Mouse (Mus musculus): ENCODE data around the gene Thrb. TPM values are rescaled to one million over a fixed set of nuclear protein-coding genes. Genes with fewer than 3 reads are reported as not detected.

The Thrb gene
- total and polyA plus RNA-seq, 2 experiments from 2014 or later = 2.1 to 8.9 TPM

DNA sequence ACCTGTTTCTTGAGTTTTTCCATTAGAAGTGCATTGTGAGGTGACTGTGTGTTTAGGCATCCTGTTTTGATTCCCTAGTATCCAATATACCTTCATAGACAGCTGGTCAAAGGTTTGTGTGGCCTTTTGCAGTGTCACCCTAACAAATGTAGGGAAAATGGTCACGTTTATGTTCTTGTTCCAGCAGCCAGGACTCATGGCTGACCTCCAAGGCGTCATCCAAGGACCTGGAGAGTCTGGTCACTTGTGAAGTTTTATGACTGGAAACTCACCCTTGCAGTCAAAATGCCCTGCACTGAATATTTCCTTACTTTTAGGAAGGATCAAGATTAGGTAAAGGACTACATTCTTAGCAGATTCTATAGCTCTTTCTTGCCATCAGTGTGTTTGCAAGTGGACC is 114.3 kb downstream of the Thrb start:
- H3K4me1 ChIP-seq (ENCODE audit: insufficient read depth, low read length) = no peaks in the 10 kb centered on the region
- no peak for DNase-seq (ENCODE audit: low spot score)
- H3K4me2 ChIP-seq (ENCODE audit: low read depth, low read length, poor library complexity, severe bottlenecking) = no peak overlapping the region
- no peak overlapping the region for H3K4me3 ChIP-seq (ENCODE audit: low read depth, low read length)
- no peak overlapping the region for H3K9ac ChIP-seq (replicated peaks; ENCODE audit: low read length, poor library complexity, severe bottlenecking)
- no peaks in the 10 kb centered on the region for H3K36me3 ChIP-seq (ENCODE audit: insufficient read depth, low read length)
- no peaks in the 10 kb centered on the region for H3K27me3 ChIP-seq (ENCODE audit: insufficient read depth, low read length)
- WGBS = 85% methylated on average over 2 of the region's 2 CpGs
- H3K27ac ChIP-seq (ENCODE audit: low read depth, low read length) = no peak overlapping the region
- ATAC-seq (ENCODE audit: low FRiP score) = no peak
- no peak for TF ChIP-seq CTCF (IDR thresholded peaks at IDR 0.05)
- H3K9me3 ChIP-seq (ENCODE audit: low read length) = no peaks in the 10 kb centered on the region

DNA sequence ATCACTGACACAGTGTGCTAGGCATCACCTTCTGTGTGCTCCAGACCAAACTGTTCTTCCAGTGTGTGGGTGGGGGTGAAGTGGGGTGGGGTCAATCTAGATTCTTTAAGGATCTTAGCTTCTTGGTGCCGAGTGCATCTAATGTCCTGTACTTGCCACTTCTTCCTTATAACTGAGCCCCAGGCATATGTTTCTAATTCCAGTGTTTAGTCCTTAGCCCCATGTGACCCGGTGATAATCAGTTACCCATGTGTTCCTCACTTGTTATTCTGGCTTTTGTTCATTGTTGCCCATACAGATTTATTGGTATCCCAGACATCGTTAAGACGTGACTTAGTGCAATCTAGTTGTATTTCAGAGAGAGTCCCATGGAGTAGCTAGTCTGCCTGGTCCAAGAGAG is 121.9 kb downstream of the Thrb start:
- DNase-seq (ENCODE audit: low spot score) (no peak), ATAC-seq (ENCODE audit: low FRiP score) (no peak)
- 82% methylated on average over 4 of the region's 4 CpGs for WGBS
- H3K4me3 ChIP-seq (ENCODE audit: low read depth, low read length) = no peak overlapping the region
- no peaks in the 10 kb centered on the region for H3K36me3 ChIP-seq (ENCODE audit: insufficient read depth, low read length)
- no peaks in the 10 kb centered on the region for H3K4me1 ChIP-seq (ENCODE audit: insufficient read depth, low read length)
- TF ChIP-seq CTCF (IDR thresholded peaks at IDR 0.05) = no peak
- no peaks in the 10 kb centered on the region for H3K9me3 ChIP-seq (ENCODE audit: low read length)
- no peak overlapping the region for H3K9ac ChIP-seq (replicated peaks; ENCODE audit: low read length, poor library complexity, severe bottlenecking)
- no peak overlapping the region for H3K27ac ChIP-seq (ENCODE audit: low read depth, low read length)
- H3K27me3 ChIP-seq (ENCODE audit: insufficient read depth, low read length) = no peaks in the 10 kb centered on the region
- H3K4me2 ChIP-seq (ENCODE audit: low read depth, low read length, poor library complexity, severe bottlenecking) = no peak overlapping the region

DNA sequence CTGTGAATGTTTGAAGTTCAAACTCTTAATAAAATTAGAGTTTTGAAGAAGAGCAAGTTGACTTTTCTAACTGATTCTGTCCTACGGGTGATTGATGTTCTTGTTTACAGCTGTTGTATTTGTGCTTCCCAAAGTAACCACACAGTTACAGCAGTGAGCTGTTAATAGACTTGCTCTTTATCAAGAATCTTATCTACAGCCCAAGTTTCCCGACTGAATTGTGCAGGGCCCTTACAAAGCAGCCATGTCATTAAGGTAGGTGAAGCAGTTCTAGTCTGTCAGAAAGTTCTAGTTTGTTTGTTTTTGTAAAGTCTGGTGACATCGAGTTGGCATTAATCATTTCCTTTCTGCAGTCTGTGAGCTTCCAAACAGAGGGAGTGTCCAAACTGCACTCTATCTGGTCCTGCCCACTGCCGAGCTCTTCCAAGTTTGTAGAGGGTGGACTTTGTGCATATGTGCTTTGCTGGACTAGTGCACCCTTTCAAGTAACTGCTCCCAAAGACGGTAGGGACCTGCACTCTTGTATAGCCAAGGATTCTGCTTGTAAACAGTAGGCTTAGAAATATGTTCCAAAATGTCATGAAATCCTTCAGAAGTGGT is 124.2 kb downstream of the Thrb start:
- no peaks in the 10 kb centered on the region for H3K36me3 ChIP-seq (ENCODE audit: insufficient read depth, low read length)

DNA sequence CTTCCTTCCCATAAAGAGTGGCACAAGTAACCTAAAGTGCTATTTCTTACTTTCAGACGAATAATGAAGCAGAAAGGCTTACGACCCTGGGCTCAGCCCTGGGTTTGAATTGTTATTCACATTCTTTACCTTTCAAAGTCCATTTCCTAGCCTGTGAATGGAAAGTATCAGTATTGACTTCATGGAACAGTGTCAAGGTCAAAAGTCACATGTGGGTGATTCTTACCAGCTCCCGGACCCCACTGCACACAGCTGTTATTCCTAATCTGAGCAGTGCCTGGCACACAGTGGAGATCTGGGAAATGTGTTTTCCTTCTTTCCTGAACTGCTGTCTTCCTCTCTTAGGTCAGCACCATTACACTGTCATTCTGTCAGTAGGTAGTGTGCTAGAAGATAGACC is 125.3 kb downstream of the Thrb start:
- no peak for TF ChIP-seq CTCF (IDR thresholded peaks at IDR 0.05)
- no peaks in the 10 kb centered on the region for H3K36me3 ChIP-seq (ENCODE audit: insufficient read depth, low read length)
- 54% methylated on average over 3 of the region's 3 CpGs for WGBS

More for the DNA sequence above, 124.2 kb downstream of the Thrb start:
- Histone ChIP-seq H3K27me3 (ENCODE audit: insufficient read depth, low read length) (no peaks in the 10 kb centered on the region), H3K9me3 (ENCODE audit: low read length) (no peaks in the 10 kb centered on the region), H3K27ac (ENCODE audit: low read depth, low read length) (no peak overlapping the region), H3K4me1 (ENCODE audit: insufficient read depth, low read length) (no peaks in the 10 kb centered on the region), H3K4me3 (ENCODE audit: low read depth, low read length) (no peak overlapping the region), H3K4me2 (ENCODE audit: low read depth, low read length, poor library complexity, severe bottlenecking) (no peak overlapping the region), H3K9ac (replicated peaks; ENCODE audit: low read length, poor library complexity, severe bottlenecking) (no peak overlapping the region)
- WGBS = 80% methylated on average over 5 of the region's 5 CpGs
- ATAC-seq (ENCODE audit: low FRiP score) = no peak
- no peak for DNase-seq (ENCODE audit: low spot score)
- TF ChIP-seq CTCF (IDR thresholded peaks at IDR 0.05) = no peak

DNA sequence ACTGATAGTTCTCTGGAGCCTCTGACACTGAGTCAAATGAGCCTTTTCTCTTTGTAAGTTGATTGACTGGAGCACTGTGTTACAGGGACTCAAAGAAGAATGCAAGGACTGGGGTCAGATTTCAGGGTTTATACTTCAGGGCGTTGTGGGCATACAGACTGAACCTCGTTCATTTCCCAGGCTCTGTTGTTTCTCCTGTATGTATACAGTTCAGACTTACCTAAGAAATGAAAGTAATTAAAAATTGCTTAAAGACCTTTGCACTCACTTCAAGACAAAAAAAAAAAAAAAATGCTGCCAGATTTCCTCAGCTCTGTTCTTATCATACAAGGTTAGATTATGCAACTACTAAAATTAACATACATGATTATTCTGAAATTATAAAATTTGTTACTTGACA is 126.2 kb downstream of the Thrb start:
- 12% methylated on average over 2 of the region's 2 CpGs for WGBS
- DNase-seq (ENCODE audit: low spot score) (no peak), ATAC-seq (ENCODE audit: low FRiP score) (no peak)
- no peaks in the 10 kb centered on the region for H3K9me3 ChIP-seq (ENCODE audit: low read length)
- H3K4me2 ChIP-seq (ENCODE audit: low read depth, low read length, poor library complexity, severe bottlenecking) = no peak overlapping the region
- no peaks in the 10 kb centered on the region for H3K36me3 ChIP-seq (ENCODE audit: insufficient read depth, low read length)
- no peak overlapping the region for H3K27ac ChIP-seq (ENCODE audit: low read depth, low read length)
- H3K4me3 ChIP-seq (ENCODE audit: low read depth, low read length) = no peak overlapping the region
- no peak for TF ChIP-seq CTCF (IDR thresholded peaks at IDR 0.05)
- H3K4me1 ChIP-seq (ENCODE audit: insufficient read depth, low read length) = no peaks in the 10 kb centered on the region
- H3K9ac ChIP-seq (replicated peaks; ENCODE audit: low read length, poor library complexity, severe bottlenecking) = no peak overlapping the region
- H3K27me3 ChIP-seq (ENCODE audit: insufficient read depth, low read length) = no peaks in the 10 kb centered on the region

More for the DNA sequence above, 125.3 kb downstream of the Thrb start:
- Histone ChIP-seq H3K4me1 (ENCODE audit: insufficient read depth, low read length) (no peaks in the 10 kb centered on the region), H3K27ac (ENCODE audit: low read depth, low read length) (no peak overlapping the region), H3K4me3 (ENCODE audit: low read depth, low read length) (no peak overlapping the region), H3K27me3 (ENCODE audit: insufficient read depth, low read length) (no peaks in the 10 kb centered on the region), H3K4me2 (ENCODE audit: low read depth, low read length, poor library complexity, severe bottlenecking) (no peak overlapping the region), H3K9me3 (ENCODE audit: low read length) (no peaks in the 10 kb centered on the region), H3K9ac (replicated peaks; ENCODE audit: low read length, poor library complexity, severe bottlenecking) (no peak overlapping the region)
- ATAC-seq (ENCODE audit: low FRiP score) (no peak), DNase-seq (ENCODE audit: low spot score) (no peak)

DNA sequence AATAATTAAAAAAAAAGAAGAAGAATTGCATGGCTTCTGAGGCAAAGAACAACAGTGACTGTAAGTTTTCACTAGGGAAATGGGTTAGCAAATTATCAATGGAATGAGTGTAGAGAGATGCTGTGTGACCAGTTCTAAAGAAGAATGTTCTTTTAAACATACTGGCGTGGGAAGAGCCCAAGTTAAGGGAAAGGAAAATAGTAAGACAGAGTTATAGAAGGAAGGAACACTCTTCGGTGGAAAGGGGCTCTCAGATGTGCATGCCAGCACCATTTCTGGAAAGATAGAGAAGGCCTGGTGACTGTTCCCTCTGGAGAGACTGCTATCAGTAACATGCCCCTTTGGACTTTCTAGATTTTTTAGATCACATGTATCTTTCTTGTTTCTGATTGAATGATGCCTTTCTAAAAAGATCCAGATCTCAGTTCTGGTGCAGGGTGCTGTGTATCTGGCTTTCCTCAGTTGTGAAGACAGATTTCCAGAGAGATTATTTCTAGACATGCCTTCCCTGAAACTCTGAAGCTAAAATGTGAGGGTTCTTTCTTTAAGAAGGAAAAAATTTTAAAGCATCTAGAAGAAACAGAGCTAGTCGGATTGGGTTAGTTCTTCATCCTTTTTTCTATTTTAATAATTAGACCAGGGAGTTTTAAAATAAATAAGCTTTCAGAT is 144.0 kb downstream of the Thrb start:
- Histone ChIP-seq H3K4me1 (ENCODE audit: insufficient read depth, low read length) (no peaks in the 10 kb centered on the region), H3K4me2 (ENCODE audit: low read depth, low read length, poor library complexity, severe bottlenecking) (no peak overlapping the region), H3K9me3 (ENCODE audit: low read length) (no peaks in the 10 kb centered on the region), H3K36me3 (ENCODE audit: insufficient read depth, low read length) (no peaks in the 10 kb centered on the region), H3K27me3 (ENCODE audit: insufficient read depth, low read length) (no peaks in the 10 kb centered on the region), H3K4me3 (ENCODE audit: low read depth, low read length) (no peak overlapping the region), H3K27ac (ENCODE audit: low read depth, low read length) (no peak overlapping the region), H3K9ac (replicated peaks; ENCODE audit: low read length, poor library complexity, severe bottlenecking) (no peak overlapping the region)
- no peak for TF ChIP-seq CTCF (IDR thresholded peaks at IDR 0.05)
- WGBS = 82% methylated on average over 3 of the region's 3 CpGs
- DNase-seq (ENCODE audit: low spot score) (no peak), ATAC-seq (ENCODE audit: low FRiP score) (no peak)
